Mouse (Mus musculus) spleen, postnatal 14 days (tissue): Measurements from ENCODE around the gene Rab11fip5.

Experiments used
- DNase-seq, 2 experiments: peaks; one replicate each; pipeline ENCODE4 v3.0.0; 2021 to 2022; ENCODE audit warnings: low spot score in 2 of 2

Gene Rab11fip5

GRCm38 (mm10) chr6:85314064-85314798, 60.2 kb downstream of the Rab11fip5 start:
- no peak for DNase-seq

GRCm38 (mm10) chr6:85307894-85308293, 66.5 kb downstream of the Rab11fip5 start:
- no peak for DNase-seq

GRCm38 (mm10) chr6:85306375-85306774, 68.1 kb downstream of the Rab11fip5 start:
- DNase-seq = no peak

GRCm38 (mm10) chr6:85305826-85306225, 68.6 kb downstream of the Rab11fip5 start:
- DNase-seq = no peak

- DNase-seq = no peak
Observed at GRCm38 (mm10) chr6:85304966-85305365, 69.5 kb downstream of the Rab11fip5 start.

- DNase-seq = no peak
Observed at GRCm38 (mm10) chr6:85302326-85303055, 71.9 kb downstream of the Rab11fip5 start.

- peak; percentile 74 to 85 for DNase-seq
Observed at GRCm38 (mm10) chr6:85295384-85296167, 78.9 kb downstream of the Rab11fip5 start.

GRCm38 (mm10) chr6:85294004-85294379, 80.4 kb downstream of the Rab11fip5 start:
- no peak for DNase-seq

- peak; percentile 26 to 63 for DNase-seq
Observed at GRCm38 (mm10) chr6:85293255-85294003, 81.0 kb downstream of the Rab11fip5 start.

GRCm38 (mm10) chr6:85290869-85291824, 83.3 kb downstream of the Rab11fip5 start:
- DNase-seq = no peak

- DNase-seq = no peak
Observed at GRCm38 (mm10) chr6:85288193-85288857, 86.1 kb downstream of the Rab11fip5 start.

GRCm38 (mm10) chr6:85286283-85287047, 88.0 kb downstream of the Rab11fip5 start:
- DNase-seq = no peak
